Mouse (Mus musculus): ENCODE results near the gene Mdm1. TPM values are rescaled to one million over a fixed set of nuclear protein-coding genes. Genes with fewer than 3 reads are reported as not detected.

Gene Mdm1
- 10 to 100 TPM; 11.0 to 13.1 TPM for total RNA-seq (2021)
- long read RNA-seq, experiment 1, partial matches to known transcripts: 0 of 6 reads
- long read RNA-seq, experiment 1, other reads (novel, unspliced or antisense): 1 of 6 reads
- long read RNA-seq, experiment 2, partial matches to known transcripts: 0 of 9 reads
- long read RNA-seq, experiment 2, other reads (novel, unspliced or antisense): 2 of 9 reads

GRCm38 (mm10) chr10:118141018-118141883 is at the start of gene Mdm1:
Gene Mdm1, plus strand, starts transcription at chr10:118141811.
- peak; percentile 96 to 98 for DNase-seq (ENCODE audit: low spot score in 2 of 2)

- DNase-seq (ENCODE audit: low spot score in 2 of 2): no peak
Measured at GRCm38 (mm10) chr10:118092745-118093144, 48.9 kb upstream of the Mdm1 start.

GRCm38 (mm10) chr10:118093728-118094127 is 47.9 kb upstream of the Mdm1 start:
- no peak for DNase-seq (ENCODE audit: low spot score in 2 of 2)

DNA sequence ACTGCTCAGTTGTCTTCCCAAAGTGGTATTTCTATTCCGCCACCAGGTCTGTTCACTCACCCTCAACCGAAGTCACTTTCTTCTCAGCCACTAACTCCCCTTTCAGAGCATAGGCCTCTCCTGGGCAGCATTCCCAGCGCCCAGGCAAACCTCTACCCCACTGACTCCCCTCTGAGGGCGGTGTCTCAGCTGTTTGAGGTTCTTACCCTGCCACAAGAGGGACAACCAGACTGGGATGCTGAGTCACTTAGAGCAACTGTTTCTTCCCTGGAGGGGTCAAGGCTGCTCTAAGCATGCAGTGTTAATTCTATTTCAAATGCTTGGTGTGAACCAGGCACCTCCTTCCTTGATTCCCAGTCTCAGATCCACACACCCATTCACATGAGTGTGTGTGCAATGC is 46.8 kb upstream of the Mdm1 start:
- DNase-seq (ENCODE audit: low spot score in 2 of 2): no peak

DNA sequence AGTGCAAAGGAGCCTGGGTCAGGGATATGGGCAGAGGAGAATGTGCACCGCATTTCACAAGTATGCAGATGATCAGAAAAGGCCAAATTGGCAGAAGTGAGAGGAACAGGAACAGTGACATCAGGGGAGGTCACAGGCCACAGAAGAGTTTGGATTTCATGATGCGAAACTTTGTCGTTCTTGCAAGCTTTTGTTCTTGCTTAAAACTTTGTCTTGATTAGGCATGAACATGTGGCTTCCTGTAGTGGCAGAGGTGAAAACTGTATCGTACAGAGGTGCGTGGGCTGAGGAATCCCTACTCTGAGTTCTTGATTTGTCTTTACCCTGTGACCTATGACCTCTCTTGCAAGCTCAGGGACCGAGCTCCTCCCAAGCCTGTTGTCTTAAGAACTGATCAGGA is 45.4 kb upstream of the Mdm1 start:
- no peak for DNase-seq (ENCODE audit: low spot score in 2 of 2)

DNA sequence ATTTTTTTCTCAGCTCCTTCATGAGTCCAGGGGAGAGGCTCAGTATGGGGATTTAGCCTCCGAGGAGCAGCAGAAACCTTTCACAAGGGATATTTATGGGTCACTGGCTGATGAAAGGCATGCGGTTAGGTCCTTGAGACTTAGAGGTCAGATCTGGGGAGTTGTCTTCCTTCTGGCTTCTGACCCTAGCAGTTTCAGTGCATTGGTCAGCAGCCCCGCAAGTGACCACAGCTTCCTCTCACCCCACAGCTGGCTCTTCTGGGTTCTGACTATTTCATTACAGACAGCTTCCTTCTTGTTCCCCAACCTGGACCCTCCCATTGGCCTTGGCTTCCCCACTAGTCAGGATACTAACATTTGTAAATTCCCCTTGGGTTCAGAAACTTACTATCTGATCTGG is 43.7 kb upstream of the Mdm1 start:
- DNase-seq (ENCODE audit: low spot score in 2 of 2): no peak

GRCm38 (mm10) chr10:118100570-118100969 is 41.0 kb upstream of the Mdm1 start:
- no peak for DNase-seq (ENCODE audit: low spot score in 2 of 2)

GRCm38 (mm10) chr10:118101056-118101455 is 40.6 kb upstream of the Mdm1 start:
- DNase-seq (ENCODE audit: low spot score in 2 of 2): no peak

DNA sequence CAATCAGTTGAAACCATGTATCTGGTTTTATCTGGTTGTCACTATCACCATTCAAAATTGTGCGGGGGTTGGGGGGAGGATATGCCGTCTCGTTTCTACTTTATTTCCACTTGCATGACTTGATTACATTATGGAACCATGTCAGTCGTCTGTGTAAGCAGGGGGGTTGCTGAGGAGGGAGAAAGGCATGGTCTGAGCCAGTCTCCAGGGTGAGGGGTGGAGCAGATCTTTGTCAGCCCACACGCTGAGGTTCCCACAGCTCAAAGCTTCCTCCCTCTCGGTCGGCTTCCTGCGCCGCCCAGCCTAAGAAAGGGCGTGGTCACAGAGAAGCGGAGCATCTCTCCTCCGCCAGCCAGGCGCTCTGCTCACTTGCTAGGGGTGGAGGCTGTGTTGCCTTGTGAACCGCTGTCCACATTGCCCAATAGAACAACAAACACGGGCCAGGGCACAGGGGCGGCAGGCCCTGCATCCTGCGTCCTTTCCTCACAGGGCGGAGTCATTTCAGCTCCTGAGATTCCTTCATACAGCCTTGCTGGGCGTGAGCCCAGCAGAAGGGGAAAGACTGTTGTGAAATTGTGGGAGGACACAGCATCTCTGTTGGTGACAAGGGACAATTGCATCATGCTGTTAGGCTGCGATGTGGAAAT is 38.5 kb upstream of the Mdm1 start:
- peak; percentile 68 to 77 for DNase-seq (ENCODE audit: low spot score in 2 of 2)

DNA sequence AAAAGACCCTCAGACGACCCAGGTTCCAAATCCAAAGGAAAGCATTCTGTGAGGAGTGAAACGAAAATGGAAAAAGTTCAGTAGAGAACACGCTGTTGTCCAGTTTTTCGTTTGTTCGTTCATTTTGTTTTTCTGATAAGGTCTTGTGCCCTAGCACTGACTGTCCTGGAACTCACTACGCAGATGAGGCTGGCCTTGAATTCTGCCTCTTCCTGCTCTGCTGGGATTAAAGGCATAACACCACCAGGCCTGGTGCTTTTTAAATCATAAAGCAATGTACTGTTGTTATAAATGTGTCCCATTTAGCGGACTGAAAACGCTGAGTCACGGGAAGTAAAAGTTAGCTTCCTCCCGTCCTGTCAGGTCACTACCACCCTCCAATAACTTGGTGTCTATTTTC is 37.7 kb upstream of the Mdm1 start:
- DNase-seq (ENCODE audit: low spot score in 2 of 2): no peak

GRCm38 (mm10) chr10:118107031-118107430 is 34.6 kb upstream of the Mdm1 start:
- DNase-seq (ENCODE audit: low spot score in 2 of 2): no peak

- DNase-seq (ENCODE audit: low spot score in 2 of 2): peak in 1 of 2 experiments; percentile 40
Measured at GRCm38 (mm10) chr10:118110006-118110920, 31.3 kb upstream of the Mdm1 start.

DNA sequence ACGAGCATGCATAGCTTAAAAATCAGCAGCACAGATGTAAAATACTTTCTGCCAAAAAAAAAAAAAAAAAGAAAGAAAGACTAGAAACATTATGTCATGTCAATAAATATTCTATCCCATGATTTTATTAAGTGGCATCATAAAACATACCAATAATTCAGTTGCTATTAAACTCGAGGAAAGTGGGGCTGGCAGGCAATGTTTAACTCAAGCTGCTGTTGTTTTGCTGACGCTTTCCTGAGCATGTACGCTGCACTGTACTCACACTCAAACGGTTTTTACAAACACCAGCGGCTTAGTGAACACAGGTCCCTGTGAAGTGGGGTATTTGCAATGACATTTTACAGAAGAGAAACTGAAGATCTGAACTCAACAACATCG is 30.7 kb upstream of the Mdm1 start:
- no peak for DNase-seq (ENCODE audit: low spot score in 2 of 2)

DNA sequence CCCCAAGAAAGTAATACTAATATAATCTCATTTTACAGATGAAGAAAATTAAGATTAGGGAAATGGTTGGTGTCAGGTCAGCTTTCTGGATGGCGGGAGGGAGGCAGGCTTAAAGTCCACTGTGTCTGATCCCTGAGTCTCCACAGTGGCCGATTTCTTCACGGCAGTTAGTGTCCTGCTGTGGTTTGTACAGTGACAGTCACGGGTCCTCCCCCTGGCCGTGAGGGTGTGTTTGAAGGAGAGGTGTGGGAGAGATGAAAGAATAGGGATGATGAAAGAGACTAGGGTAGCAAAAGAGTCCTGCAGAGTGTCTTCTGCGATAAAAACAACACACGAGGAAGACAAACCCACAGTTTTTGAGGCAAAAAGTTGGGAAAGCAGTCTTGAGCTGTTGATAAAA is 30.0 kb upstream of the Mdm1 start:
- no peak for DNase-seq (ENCODE audit: low spot score in 2 of 2)

DNA sequence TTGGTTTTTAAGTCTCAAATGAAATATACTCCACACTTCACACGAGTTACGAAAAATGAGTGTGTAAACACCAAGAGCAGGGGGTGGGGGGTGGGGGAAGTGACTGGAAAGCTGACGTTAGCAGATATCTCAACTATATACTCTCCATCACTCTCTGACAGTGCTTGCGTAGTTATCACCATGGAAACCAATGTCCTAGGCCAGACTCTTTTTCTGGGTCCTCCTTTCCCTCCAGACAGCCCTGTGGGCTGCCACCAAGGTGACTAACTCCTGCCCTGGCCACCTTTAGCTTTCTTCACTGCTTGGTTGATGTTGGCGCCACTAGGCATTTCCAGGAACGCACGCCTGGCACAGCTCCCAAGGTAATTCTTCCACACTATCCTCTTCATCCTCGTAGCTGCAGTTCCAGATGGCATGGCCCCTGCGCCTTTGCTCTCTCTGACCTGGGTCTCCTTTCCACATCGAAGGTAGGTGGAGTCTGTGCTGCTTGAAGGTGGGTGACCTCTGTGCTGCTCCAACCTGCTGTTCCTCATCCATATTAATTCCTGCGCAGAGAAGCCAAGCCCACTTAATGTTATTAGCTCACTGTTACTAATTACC is 29.2 kb upstream of the Mdm1 start:
- DNase-seq (ENCODE audit: low spot score in 2 of 2): no peak

DNA sequence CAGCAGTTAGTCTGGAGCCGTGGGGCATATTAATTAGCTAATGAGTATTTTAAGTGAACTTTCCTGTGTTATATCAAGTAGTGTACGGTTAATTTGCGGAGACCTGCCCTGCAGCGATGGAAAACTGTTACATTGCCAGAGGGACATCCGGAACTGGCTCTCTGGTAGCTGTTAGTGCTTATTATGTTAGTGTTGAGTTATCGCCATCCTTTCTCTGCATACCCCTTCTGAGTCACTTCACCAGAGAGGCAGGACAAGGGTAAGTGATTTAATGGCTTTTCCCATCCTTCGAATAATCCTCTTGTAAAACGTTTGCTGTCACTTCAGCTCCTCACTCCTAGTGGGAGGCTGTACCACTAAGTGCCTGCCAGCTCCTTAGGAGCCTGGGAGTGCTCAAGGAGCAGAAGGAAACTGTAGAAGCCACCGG is 28.3 kb upstream of the Mdm1 start:
- DNase-seq (ENCODE audit: low spot score in 2 of 2): no peak

- DNase-seq (ENCODE audit: low spot score in 2 of 2): no peak
Measured at GRCm38 (mm10) chr10:118114271-118114670, 27.3 kb upstream of the Mdm1 start.

DNA sequence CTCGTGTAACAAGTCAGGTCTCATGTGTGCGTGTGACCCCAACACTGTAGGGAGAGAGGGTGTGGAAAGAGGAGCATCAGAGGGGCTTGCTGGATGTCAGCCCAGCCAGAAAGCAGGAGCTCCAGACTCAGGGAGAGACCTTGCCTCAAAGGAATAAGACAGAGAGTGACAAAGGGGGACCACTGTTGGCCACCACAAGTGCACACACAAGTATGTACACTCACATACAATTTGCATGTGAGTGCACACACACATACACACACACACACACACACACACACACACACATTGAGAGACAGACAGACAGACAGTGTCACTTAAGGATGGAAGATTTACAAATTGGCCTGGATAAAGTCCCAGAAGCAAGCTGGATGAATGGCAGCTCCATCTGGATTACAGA is 25.2 kb upstream of the Mdm1 start:
- DNase-seq (ENCODE audit: low spot score in 2 of 2): no peak

DNA sequence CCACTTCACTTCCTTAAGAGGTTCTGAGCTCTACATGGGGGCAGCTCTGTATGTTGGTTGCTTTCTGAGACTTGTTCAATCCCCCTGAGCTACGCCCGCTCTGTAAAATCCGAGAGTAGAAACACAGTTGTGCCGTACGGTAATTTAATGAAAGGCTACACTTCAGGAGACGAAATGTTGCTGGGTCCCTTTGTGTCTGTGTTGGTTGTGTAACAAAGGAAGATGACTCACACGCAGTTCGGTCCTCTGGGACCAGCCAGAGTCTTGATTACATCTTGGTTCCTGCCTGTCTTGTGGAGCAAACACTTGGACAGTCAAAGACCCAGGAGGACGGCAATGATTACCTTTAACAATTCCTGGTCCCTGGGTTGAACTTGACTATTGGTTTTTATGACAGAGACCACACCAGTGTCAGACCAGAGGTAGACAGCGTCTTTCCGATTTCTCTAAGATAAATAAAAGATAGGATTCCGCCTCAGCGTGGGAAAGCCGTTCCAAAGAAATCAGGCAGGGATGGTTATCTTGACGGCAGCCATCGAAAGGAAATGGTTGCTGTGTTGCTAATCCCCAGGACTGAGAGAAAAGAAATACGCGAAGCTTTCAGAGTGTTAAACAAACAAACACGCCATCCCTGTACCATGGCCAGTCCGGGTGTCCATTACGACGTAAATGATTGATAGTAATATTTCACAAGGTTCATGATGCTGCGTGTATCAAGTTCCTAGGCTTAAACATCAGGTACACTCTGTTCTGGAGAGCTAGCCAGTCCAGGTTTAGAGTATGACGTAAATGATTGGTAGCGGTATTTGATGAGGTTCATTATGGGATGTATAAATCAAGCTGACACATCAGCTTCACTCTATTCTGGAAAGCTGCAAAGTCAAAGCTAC is 20.3 kb upstream of the Mdm1 start:
- DNase-seq (ENCODE audit: low spot score in 2 of 2): no peak

DNA sequence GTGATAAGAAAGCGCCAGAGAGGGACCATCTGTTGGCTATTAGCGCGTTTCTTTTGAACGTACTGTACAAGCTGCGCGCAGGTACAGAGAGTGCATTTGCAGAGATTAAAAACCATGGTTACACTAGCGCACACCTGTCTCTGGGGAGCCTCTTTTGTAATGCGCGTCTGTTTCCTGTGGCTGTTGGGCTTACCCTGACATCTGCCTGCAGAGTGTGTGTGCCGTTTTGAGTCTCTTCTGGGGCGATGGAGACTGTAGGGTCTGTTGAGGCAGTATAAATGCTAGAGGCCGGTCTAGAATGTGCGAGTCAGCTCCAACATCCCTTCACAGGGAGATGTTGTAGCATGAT is 19.7 kb upstream of the Mdm1 start:
- DNase-seq (ENCODE audit: low spot score in 2 of 2): peak; percentile 30 to 32

Measured in layer of hippocampus, postnatal 14 days (tissue).